Mouse (Mus musculus): ENCODE measurements around the gene Crcp.
A peak's percentile ranks its signal among the peaks of the same experiment; 100 is the strongest.

The Crcp gene

GRCm38 (mm10) chr5:130046100-130046499, 17.0 kb downstream of the Crcp start:
- Histone ChIP-seq H3K36me3 (ENCODE audit: insufficient read depth, low read length) (peaks cover 95% of the 10 kb centered on the region), H3K27me3 (ENCODE audit: insufficient read depth, low read length) (no peaks in the 10 kb centered on the region), H3K4me1 (replicated peaks; ENCODE audit: low read depth, low read length) (peaks cover 15% of the 10 kb centered on the region), H3K4me3 (replicated peaks; ENCODE audit: low read length) (no peak overlapping the region), H3K9me3 (ENCODE audit: low read length) (no peaks in the 10 kb centered on the region)
- no peak for TF ChIP-seq CTCF (conservative IDR thresholded peaks at IDR 0.05; ENCODE audit: low read length)
- TF ChIP-seq POU5F1 (IDR thresholded peaks at IDR 0.05; ENCODE audit: borderline replicate concordance, low read length): no peak
- TF ChIP-seq NANOG (IDR thresholded peaks at IDR 0.05; ENCODE audit: borderline replicate concordance, low read length): no peak

GRCm38 (mm10) chr5:130046589-130046988, 17.5 kb downstream of the Crcp start:
- H3K4me3 ChIP-seq (replicated peaks; ENCODE audit: low read length): no peak overlapping the region
- TF ChIP-seq NANOG (IDR thresholded peaks at IDR 0.05; ENCODE audit: borderline replicate concordance, low read length) (no peak), POU5F1 (IDR thresholded peaks at IDR 0.05; ENCODE audit: borderline replicate concordance, low read length) (no peak), CTCF (conservative IDR thresholded peaks at IDR 0.05; ENCODE audit: low read length) (no peak)

DNA sequence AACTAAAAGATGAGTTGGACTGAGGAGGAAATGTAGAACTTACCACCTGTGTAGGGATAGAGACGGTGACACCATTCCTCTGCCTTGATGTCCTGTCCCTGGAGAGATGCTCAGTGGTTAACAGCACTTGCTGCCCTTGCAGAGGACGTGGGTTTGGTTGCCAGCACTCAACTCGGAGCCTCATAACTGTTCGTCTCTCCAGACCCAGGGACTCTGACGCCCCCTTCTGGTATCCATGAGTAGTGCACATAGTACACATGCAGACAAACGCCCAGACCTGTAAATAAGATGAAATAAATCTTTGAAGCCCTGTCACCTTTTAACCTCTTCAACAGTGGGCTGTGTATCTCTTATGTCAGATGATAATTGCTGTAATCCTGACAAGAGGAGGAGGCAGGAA, 17.9 kb downstream of the Crcp start:
- Histone ChIP-seq H3K4me3 (replicated peaks; ENCODE audit: low read length) (no peak overlapping the region), H3K36me3 (ENCODE audit: insufficient read depth, low read length) (peaks cover 95% of the 10 kb centered on the region), H3K27me3 (ENCODE audit: insufficient read depth, low read length) (no peaks in the 10 kb centered on the region), H3K9me3 (ENCODE audit: low read length) (no peaks in the 10 kb centered on the region), H3K4me1 (replicated peaks; ENCODE audit: low read depth, low read length) (peaks cover 22% of the 10 kb centered on the region)
- TF ChIP-seq POU5F1 (IDR thresholded peaks at IDR 0.05; ENCODE audit: borderline replicate concordance, low read length) (no peak), NANOG (IDR thresholded peaks at IDR 0.05; ENCODE audit: borderline replicate concordance, low read length) (no peak), CTCF (conservative IDR thresholded peaks at IDR 0.05; ENCODE audit: low read length) (peak; percentile 85)

More at GRCm38 (mm10) chr5:130046589-130046988, 17.5 kb downstream of the Crcp start:
- Histone ChIP-seq H3K9me3 (ENCODE audit: low read length) (no peaks in the 10 kb centered on the region), H3K36me3 (ENCODE audit: insufficient read depth, low read length) (peaks cover 95% of the 10 kb centered on the region), H3K4me1 (replicated peaks; ENCODE audit: low read depth, low read length) (peaks cover 20% of the 10 kb centered on the region), H3K27me3 (ENCODE audit: insufficient read depth, low read length) (no peaks in the 10 kb centered on the region)

- H3K9me3 ChIP-seq (ENCODE audit: low read length): no peaks in the 10 kb centered on the region
- no peaks in the 10 kb centered on the region for H3K27me3 ChIP-seq (ENCODE audit: insufficient read depth, low read length)
- no peak overlapping the region for H3K4me3 ChIP-seq (replicated peaks; ENCODE audit: low read length)
- H3K4me1 ChIP-seq (replicated peaks; ENCODE audit: low read depth, low read length): peaks cover 26% of the 10 kb centered on the region
- peaks cover 89% of the 10 kb centered on the region for H3K36me3 ChIP-seq (ENCODE audit: insufficient read depth, low read length)
- TF ChIP-seq POU5F1 (IDR thresholded peaks at IDR 0.05; ENCODE audit: borderline replicate concordance, low read length): no peak
- no peak for TF ChIP-seq NANOG (IDR thresholded peaks at IDR 0.05; ENCODE audit: borderline replicate concordance, low read length)
- TF ChIP-seq CTCF (conservative IDR thresholded peaks at IDR 0.05; ENCODE audit: low read length): no peak
Observed at GRCm38 (mm10) chr5:130048786-130049520, 19.9 kb downstream of the Crcp start.

GRCm38 (mm10) chr5:130050416-130050815, 21.3 kb downstream of the Crcp start:
- peaks cover 88% of the 10 kb centered on the region for H3K36me3 ChIP-seq (ENCODE audit: insufficient read depth, low read length)

GRCm38 (mm10) chr5:130051073-130051860, 22.2 kb downstream of the Crcp start:
- H3K4me3 ChIP-seq (replicated peaks; ENCODE audit: low read length): no peak overlapping the region
- H3K9me3 ChIP-seq (ENCODE audit: low read length): no peaks in the 10 kb centered on the region
- H3K27me3 ChIP-seq (ENCODE audit: insufficient read depth, low read length): no peaks in the 10 kb centered on the region
- peaks cover 83% of the 10 kb centered on the region for H3K36me3 ChIP-seq (ENCODE audit: insufficient read depth, low read length)
- H3K4me1 ChIP-seq (replicated peaks; ENCODE audit: low read depth, low read length): peaks cover 26% of the 10 kb centered on the region
- no peak for TF ChIP-seq POU5F1 (IDR thresholded peaks at IDR 0.05; ENCODE audit: borderline replicate concordance, low read length)
- TF ChIP-seq NANOG (IDR thresholded peaks at IDR 0.05; ENCODE audit: borderline replicate concordance, low read length): no peak
- no peak for TF ChIP-seq CTCF (conservative IDR thresholded peaks at IDR 0.05; ENCODE audit: low read length)

More at GRCm38 (mm10) chr5:130050416-130050815, 21.3 kb downstream of the Crcp start:
- Histone ChIP-seq H3K4me3 (replicated peaks; ENCODE audit: low read length) (no peak overlapping the region), H3K27me3 (ENCODE audit: insufficient read depth, low read length) (no peaks in the 10 kb centered on the region), H3K9me3 (ENCODE audit: low read length) (no peaks in the 10 kb centered on the region), H3K4me1 (replicated peaks; ENCODE audit: low read depth, low read length) (peaks cover 26% of the 10 kb centered on the region)
- TF ChIP-seq CTCF (conservative IDR thresholded peaks at IDR 0.05; ENCODE audit: low read length) (no peak), POU5F1 (IDR thresholded peaks at IDR 0.05; ENCODE audit: borderline replicate concordance, low read length) (no peak), NANOG (IDR thresholded peaks at IDR 0.05; ENCODE audit: borderline replicate concordance, low read length) (no peak)

GRCm38 (mm10) chr5:130052510-130052909, 23.4 kb downstream of the Crcp start:
- Histone ChIP-seq H3K4me1 (replicated peaks; ENCODE audit: low read depth, low read length) (peaks cover 28% of the 10 kb centered on the region), H3K36me3 (ENCODE audit: insufficient read depth, low read length) (peaks cover 71% of the 10 kb centered on the region), H3K9me3 (ENCODE audit: low read length) (no peaks in the 10 kb centered on the region), H3K4me3 (replicated peaks; ENCODE audit: low read length) (no peak overlapping the region), H3K27me3 (ENCODE audit: insufficient read depth, low read length) (no peaks in the 10 kb centered on the region)
- TF ChIP-seq CTCF (conservative IDR thresholded peaks at IDR 0.05; ENCODE audit: low read length) (no peak), NANOG (IDR thresholded peaks at IDR 0.05; ENCODE audit: borderline replicate concordance, low read length) (no peak), POU5F1 (IDR thresholded peaks at IDR 0.05; ENCODE audit: borderline replicate concordance, low read length) (no peak)

DNA sequence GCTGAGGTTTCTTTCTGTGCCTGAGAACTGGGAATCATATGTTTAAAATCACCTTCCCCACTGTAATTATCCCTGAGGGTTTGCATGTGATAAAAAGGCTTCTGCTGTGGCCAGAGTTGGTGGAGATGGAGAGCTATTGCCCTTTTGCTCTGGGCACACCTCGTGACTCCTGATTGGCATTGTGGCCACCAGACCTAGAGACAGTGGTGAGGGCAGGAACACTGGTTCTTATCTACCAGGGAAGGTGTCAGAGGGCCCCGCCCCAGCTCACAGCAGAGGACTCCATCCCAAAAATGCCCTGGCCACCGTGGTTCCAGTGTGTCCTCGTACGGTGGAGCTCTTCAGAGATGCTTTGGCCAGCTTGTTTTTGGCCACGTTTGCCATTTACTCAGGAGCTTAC, 23.9 kb downstream of the Crcp start:
- H3K27me3 ChIP-seq (ENCODE audit: insufficient read depth, low read length): no peaks in the 10 kb centered on the region
- H3K36me3 ChIP-seq (ENCODE audit: insufficient read depth, low read length): peaks cover 68% of the 10 kb centered on the region
- H3K4me1 ChIP-seq (replicated peaks; ENCODE audit: low read depth, low read length): peaks cover 31% of the 10 kb centered on the region
- no peak overlapping the region for H3K4me3 ChIP-seq (replicated peaks; ENCODE audit: low read length)
- no peaks in the 10 kb centered on the region for H3K9me3 ChIP-seq (ENCODE audit: low read length)
- TF ChIP-seq CTCF (conservative IDR thresholded peaks at IDR 0.05; ENCODE audit: low read length): no peak
- TF ChIP-seq POU5F1 (IDR thresholded peaks at IDR 0.05; ENCODE audit: borderline replicate concordance, low read length): no peak
- no peak for TF ChIP-seq NANOG (IDR thresholded peaks at IDR 0.05; ENCODE audit: borderline replicate concordance, low read length)
